Mouse (Mus musculus) liver, embryonic 14 days (tissue): ENCODE results near the gene Pde6d. TPM values are rescaled to one million over a fixed set of nuclear protein-coding genes. Genes with fewer than 3 reads are reported as not detected.

Source experiments
- polyA plus RNA-seq: library from polyadenylated mRNA; depleted of rRNA; stranded (reverse); fragments of >200 nt; gene quantifications from 2 replicates; pipeline ENCODE4 v1.2.3, GENCODE M21; 2012; rRNA removed

Pde6d gene
- polyA plus RNA-seq, result 19.9 and 22.1 TPM in 2 replicates

DNA sequence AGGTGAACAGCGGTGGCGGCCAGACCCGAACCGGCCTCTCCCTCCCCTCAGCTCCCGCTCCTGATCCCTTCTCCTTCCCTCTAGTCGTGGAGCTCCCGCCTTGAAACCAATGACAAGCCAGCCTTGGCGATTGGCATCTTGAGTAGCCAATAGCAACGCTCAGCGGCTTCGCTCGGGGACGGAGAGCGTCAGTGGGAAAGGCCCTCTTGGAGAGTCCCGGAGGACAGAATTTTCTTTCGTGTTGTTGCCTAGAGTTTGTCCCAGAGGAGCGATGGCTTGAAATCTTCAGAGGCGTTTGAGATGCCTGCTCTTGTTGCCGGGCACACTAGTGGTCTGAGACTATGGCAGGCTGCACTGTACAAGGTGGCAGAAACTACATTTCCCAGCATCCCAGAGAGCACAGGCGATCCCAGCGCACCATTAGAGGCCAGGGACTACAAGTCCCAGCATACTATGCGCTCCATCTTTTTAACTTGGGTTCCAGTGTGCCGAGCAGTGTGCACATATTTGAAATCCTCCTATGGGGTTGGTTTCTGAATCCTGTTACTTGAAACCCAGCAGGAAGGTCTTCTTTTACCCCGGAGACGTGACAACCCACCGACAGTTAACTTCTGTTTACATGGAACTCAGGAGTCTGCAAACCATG, at the start of gene Pde6d, which contains the start of gene Cops7b:
Gene Pde6d (minus strand): TSS at position 179 of the 646 bp plus-strand sequence.
Gene Cops7b (plus strand): TSS at position 454 of the 646 bp plus-strand sequence.

DNA sequence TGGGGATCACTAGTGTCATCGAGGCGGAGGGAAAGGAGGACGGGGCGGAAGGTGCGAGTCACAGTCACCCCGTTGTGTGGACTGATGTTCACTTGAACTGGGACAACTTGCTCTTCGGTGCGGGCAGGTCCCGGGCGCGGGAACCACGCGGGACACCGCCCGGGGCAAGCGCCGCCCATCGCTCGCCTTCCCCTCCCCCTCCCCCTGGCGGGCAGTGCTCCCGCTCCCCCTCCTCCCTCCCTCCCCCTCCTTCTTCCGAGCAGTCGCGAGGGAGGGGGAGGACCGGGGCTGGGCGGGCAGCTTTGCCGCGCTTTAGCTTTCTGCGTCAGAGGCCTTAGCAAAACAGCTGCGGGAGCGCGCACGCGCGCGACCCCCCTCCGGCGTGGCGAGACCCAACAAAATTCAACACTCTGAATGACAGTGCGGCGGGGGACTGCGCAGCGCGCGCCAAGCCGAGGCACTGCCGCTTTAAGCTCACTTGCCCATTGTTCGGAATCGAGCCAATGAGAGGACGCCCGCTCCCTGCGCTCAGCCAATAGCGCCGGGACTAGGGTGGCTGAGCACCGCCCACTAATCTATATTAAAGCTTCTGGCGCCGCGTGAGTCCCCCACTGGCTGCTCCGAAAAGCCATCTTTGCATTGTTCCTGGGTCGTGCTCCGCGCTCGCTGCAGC, 56.2 kb downstream of the Pde6d start, which contains the start of gene Ptma:
Gene Ptma (plus strand): TSS at position 611 of the 673 bp plus-strand sequence.

Other genes starting within 250 kb of the Pde6d start
- gene Ncl, start 223.2 kb downstream of the Pde6d start, polyA plus RNA-seq, result 249 and 342 TPM in 2 replicates
- not detected in 2 replicates for gene Nmur1, start 156.4 kb downstream of the Pde6d start, polyA plus RNA-seq
- gene Tex44, start 156.3 kb downstream of the Pde6d start, polyA plus RNA-seq, result not detected in 2 replicates
- 1,485 and 1,883 TPM in 2 replicates for gene Ptma, start 55.9 kb downstream of the Pde6d start, polyA plus RNA-seq
- 14.2 and 16.4 TPM in 2 replicates for gene Cops7b, start 275 bp upstream of the Pde6d start, polyA plus RNA-seq
- 0.06 TPM in 1 of 2 replicates, not detected in the other for gene Nppc, start 87.9 kb upstream of the Pde6d start, polyA plus RNA-seq
- 5.5 and 6.2 TPM in 2 replicates for gene Dis3l2, start 121.2 kb upstream of the Pde6d start, polyA plus RNA-seq